Mouse (Mus musculus) kidney, embryonic 15.5 days (tissue): Measurements from ENCODE around the gene Eif5b. TPM values are rescaled to one million over a fixed set of nuclear protein-coding genes. Genes with fewer than 3 reads are reported as not detected.
"Not testable (repeated sequence)": the region's sequence is repeated elsewhere in the genome, so short reads cannot be mapped to it uniquely, and the experiment has no call there.

ENCODE experiments used
- ATAC-seq: fragments of 200-750 bp; cut with Nextera tagmentation; replicated peaks from 2 replicates; pipeline ENCODE4 v1.8.0; 2017; ENCODE audit warnings: moderate TSS enrichment; ENCODE audit not compliant: low FRiP score
- H3K27ac ChIP-seq: fragments of 300-500 bp; sonication (generic); 2 replicates; pipeline ENCODE4 v1.5.1; 2015; ENCODE audit warnings: mild to moderate bottlenecking, inconsistent platforms
- H3K27me3 ChIP-seq: fragments of 300-500 bp; sonication (generic); 2 replicates; pipeline ENCODE4 v1.6.1; 2015; ENCODE audit warnings: inconsistent platforms
- H3K36me3 ChIP-seq: fragments of 300-500 bp; sonication (generic); 2 replicates; pipeline ENCODE4 v1.6.1; 2015; ENCODE audit warnings: inconsistent platforms
- H3K4me1 ChIP-seq: fragments of 300-500 bp; sonication (generic); 2 replicates; pipeline ENCODE4 v1.6.1; 2015; ENCODE audit warnings: inconsistent platforms
- H3K4me2 ChIP-seq: fragments of 300-500 bp; sonication (generic); 2 replicates; pipeline ENCODE4 v1.6.1; 2015; ENCODE audit warnings: moderate library complexity, mild to moderate bottlenecking, inconsistent platforms
- H3K4me3 ChIP-seq: fragments of 300-500 bp; sonication (generic); replicated peaks from 2 replicates; pipeline ENCODE4 v1.5.1; 2015; ENCODE audit warnings: mild to moderate bottlenecking, inconsistent platforms
- H3K9ac ChIP-seq: fragments of 300-500 bp; sonication (generic); 2 replicates; pipeline ENCODE4 v1.6.1; 2015; ENCODE audit warnings: mild to moderate bottlenecking, inconsistent platforms
- H3K9me3 ChIP-seq: fragments of 300-500 bp; sonication (generic); replicated peaks from 2 replicates; pipeline ENCODE4 v1.6.1; 2016; ENCODE audit warnings: inconsistent platforms
- WGBS: fragments of 180-500 bp; shearing (Covaris S2); methylation state at CpG from one replicate; pipeline ENCODE4 v1.1.7; 2015; ENCODE audit warnings: mixed read lengths; 5-methylcytosine and 5-hydroxymethylcytosine counted together
- polyA plus RNA-seq: library from polyadenylated mRNA; unstranded; fragments of >200 nt; fragmentation: Nextera tagmentation; extraction: Ambion mirVana; gene quantifications from 2 replicates; pipeline ENCODE4 v1.2.1, GENCODE M21; 2015

Eif5b gene
- polyA plus RNA-seq, 1 experiment from 2014 or later = 28.8 TPM

- ATAC-seq = no peak
- Histone ChIP-seq H3K27me3 (no peaks in the 10 kb centered on the region), H3K4me2 (no peak overlapping the region), H3K9ac (no peak overlapping the region), H3K4me1 (no peaks in the 10 kb centered on the region), H3K27ac (no peak overlapping the region), H3K4me3 (no peak overlapping the region), H3K36me3 (no peaks in the 10 kb centered on the region), H3K9me3 (no peaks in the 10 kb centered on the region)
- WGBS = 96% methylated on average over 3 of the region's 3 CpGs
These were observed 14.3 kb downstream of the Eif5b start for GRCm38 (mm10) chr1:38012104-38012503.

DNA sequence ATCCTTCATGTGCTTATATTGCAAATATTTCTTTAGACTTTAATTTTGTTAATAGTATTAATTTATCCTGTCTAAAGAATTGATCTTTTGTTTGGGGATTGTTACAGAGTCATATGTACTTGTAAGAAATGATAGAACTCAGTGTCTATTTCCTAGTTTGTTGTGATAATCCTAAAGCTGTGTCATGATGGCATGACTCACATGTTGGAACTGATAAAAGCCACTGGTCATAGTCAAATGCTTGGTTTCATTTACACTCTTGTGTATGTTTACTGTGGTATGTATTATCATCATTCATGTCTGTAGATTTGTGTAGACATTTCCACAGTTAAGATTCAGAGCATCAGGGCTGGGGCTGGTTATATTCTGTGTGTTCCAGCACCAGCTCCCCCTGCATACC, 14.7 kb downstream of the Eif5b start:
- H3K4me2 ChIP-seq = no peak overlapping the region
- no peak overlapping the region for H3K4me3 ChIP-seq
- no peak overlapping the region for H3K9ac ChIP-seq
- no peak for ATAC-seq
- H3K9me3 ChIP-seq = no peaks in the 10 kb centered on the region
- H3K27me3 ChIP-seq = no peaks in the 10 kb centered on the region
- no peak overlapping the region for H3K27ac ChIP-seq
- H3K36me3 ChIP-seq = no peaks in the 10 kb centered on the region
- no peaks in the 10 kb centered on the region for H3K4me1 ChIP-seq

DNA sequence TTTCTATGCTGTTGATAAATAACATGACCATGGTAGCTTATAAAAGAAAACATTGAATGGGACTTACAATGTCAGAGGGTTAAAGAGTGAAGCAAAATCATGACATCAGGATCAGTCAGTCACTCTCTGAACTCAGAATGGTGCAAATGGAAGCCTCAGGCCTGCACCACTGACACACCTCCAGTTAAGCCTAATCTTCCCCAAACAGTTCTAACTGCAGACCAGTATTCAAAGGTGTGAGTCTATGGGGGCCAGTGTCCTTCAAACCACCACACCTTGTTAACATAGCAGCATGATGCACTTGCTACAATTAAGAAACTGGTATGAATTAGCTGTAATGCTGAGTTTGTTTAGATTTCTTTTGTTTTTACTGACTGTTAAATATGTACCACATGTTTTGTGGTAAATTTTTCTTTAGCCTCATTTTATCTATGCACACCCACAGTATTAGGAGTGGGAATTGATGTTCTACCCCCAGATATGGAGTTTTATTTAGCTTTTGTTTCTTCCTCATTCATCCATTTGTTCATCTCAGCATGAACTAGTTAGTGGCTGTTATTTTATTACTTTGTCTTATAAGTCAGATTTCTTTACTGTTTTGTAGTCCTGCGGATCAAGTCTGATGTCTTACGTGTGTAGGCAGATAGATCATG, 16.9 kb downstream of the Eif5b start:
- Histone ChIP-seq H3K9ac (no peak overlapping the region), H3K4me2 (no peak overlapping the region), H3K27me3 (no peaks in the 10 kb centered on the region), H3K4me3 (no peak overlapping the region), H3K9me3 (no peaks in the 10 kb centered on the region), H3K4me1 (no peaks in the 10 kb centered on the region), H3K36me3 (peaks cover 21% of the 10 kb centered on the region), H3K27ac (no peak overlapping the region)
- 88% methylated on average over 2 of the region's 2 CpGs for WGBS
- no peak for ATAC-seq

- Histone ChIP-seq H3K4me1 (no peaks in the 10 kb centered on the region), H3K27ac (no peak overlapping the region), H3K9me3 (no peaks in the 10 kb centered on the region), H3K9ac (no peak overlapping the region), H3K36me3 (peaks cover 55% of the 10 kb centered on the region), H3K4me3 (no peak overlapping the region), H3K4me2 (no peak overlapping the region), H3K27me3 (no peaks in the 10 kb centered on the region)
- WGBS = 94% methylated on average over 7 of the region's 7 CpGs
- no peak for ATAC-seq
These were observed 29.5 kb downstream of the Eif5b start for GRCm38 (mm10) chr1:38027301-38027700.

GRCm38 (mm10) chr1:38031391-38031790, 33.6 kb downstream of the Eif5b start:
- H3K27ac ChIP-seq = no peak overlapping the region
- 86% methylated on average over 5 of the region's 5 CpGs for WGBS
- peaks cover 65% of the 10 kb centered on the region for H3K36me3 ChIP-seq

GRCm38 (mm10) chr1:38035521-38035920, 37.7 kb downstream of the Eif5b start:
- Histone ChIP-seq H3K27ac (no peak overlapping the region), H3K27me3 (no peaks in the 10 kb centered on the region), H3K4me3 (no peak overlapping the region), H3K4me2 (no peak overlapping the region), H3K4me1 (no peaks in the 10 kb centered on the region), H3K9me3 (no peaks in the 10 kb centered on the region), H3K36me3 (peaks cover 87% of the 10 kb centered on the region), H3K9ac (no peak overlapping the region)
- no peak for ATAC-seq
- 92% methylated on average over 4 of the region's 4 CpGs for WGBS

More at GRCm38 (mm10) chr1:38031391-38031790, 33.6 kb downstream of the Eif5b start:
- no peaks in the 10 kb centered on the region for H3K9me3 ChIP-seq
- no peak for ATAC-seq
- H3K4me1 ChIP-seq = no peaks in the 10 kb centered on the region
- H3K27me3 ChIP-seq = no peaks in the 10 kb centered on the region
- no peak overlapping the region for H3K4me3 ChIP-seq
- H3K4me2 ChIP-seq = no peak overlapping the region
- H3K9ac ChIP-seq = no peak overlapping the region

GRCm38 (mm10) chr1:38037375-38037774, 39.6 kb downstream of the Eif5b start:
- H3K36me3 ChIP-seq = peaks cover 93% of the 10 kb centered on the region
- no peak overlapping the region for H3K4me2 ChIP-seq
- no peak for ATAC-seq
- H3K9me3 ChIP-seq = no peaks in the 10 kb centered on the region
- no peak overlapping the region for H3K9ac ChIP-seq
- no peak overlapping the region for H3K4me3 ChIP-seq
- no peaks in the 10 kb centered on the region for H3K4me1 ChIP-seq
- no peak overlapping the region for H3K27ac ChIP-seq
- H3K27me3 ChIP-seq = no peaks in the 10 kb centered on the region
- 94% methylated on average over 5 of the region's 5 CpGs for WGBS

- ATAC-seq = no peak
- no peaks in the 10 kb centered on the region for H3K27me3 ChIP-seq
- WGBS = 93% methylated on average over 2 of the region's 2 CpGs
- H3K36me3 ChIP-seq = peaks cover 90% of the 10 kb centered on the region
- H3K9me3 ChIP-seq = no peaks in the 10 kb centered on the region
- no peaks in the 10 kb centered on the region for H3K4me1 ChIP-seq
- H3K4me2 ChIP-seq = no peak overlapping the region
- no peak overlapping the region for H3K4me3 ChIP-seq
- H3K9ac ChIP-seq = no peak overlapping the region
- H3K27ac ChIP-seq = no peak overlapping the region
These were observed 41.1 kb downstream of the Eif5b start for GRCm38 (mm10) chr1:38038898-38039297.

DNA sequence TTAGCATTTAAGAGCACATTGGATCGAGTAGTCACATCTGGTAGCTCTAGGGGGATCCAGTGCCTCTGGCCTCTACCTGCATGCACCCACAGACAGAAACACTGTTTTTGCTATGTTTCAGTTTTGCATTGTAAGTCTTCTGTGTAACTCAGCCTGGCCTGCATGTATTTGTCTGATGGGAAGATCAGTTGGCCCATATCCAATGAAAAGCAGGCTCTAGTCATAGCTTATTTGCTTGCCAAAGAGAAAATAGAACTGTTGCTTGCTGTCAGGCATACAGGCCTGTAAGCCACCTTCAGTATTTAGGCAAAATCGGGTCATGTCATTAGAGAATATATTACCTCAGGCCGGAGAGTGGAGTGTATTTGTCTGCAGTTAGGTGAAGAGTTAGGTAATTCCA, 50.3 kb downstream of the Eif5b start:
- Histone ChIP-seq H3K4me1 (no peaks in the 10 kb centered on the region), H3K4me3 (no peak overlapping the region), H3K27ac (no peak overlapping the region), H3K27me3 (no peaks in the 10 kb centered on the region), H3K9me3 (no peaks in the 10 kb centered on the region), H3K4me2 (no peak overlapping the region), H3K9ac (no peak overlapping the region), H3K36me3 (peaks cover 94% of the 10 kb centered on the region)
- 87% methylated on average over 3 of the region's 3 CpGs for WGBS
- ATAC-seq = no peak

DNA sequence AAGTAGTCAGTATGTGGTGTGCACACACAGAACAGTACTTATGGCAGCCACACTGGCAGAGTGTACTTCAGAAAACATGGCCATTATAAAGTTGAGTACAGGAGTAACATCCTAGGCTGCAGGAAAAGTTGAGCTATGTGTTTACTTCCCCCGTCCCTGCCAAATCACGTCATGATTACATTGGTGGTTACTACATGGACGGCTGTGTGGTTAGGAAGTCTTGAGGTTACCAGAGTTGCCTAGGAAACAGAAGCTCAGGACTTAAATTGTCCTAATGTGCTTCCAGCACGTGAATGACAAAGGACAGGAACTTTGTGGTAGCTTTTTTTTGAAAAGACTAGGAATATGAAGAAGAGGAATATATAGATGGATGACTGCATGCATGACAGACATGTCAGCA, 51.8 kb downstream of the Eif5b start:
- Histone ChIP-seq H3K4me1 (no peaks in the 10 kb centered on the region), H3K4me3 (no peak overlapping the region), H3K27me3 (no peaks in the 10 kb centered on the region), H3K9ac (no peak overlapping the region), H3K9me3 (no peaks in the 10 kb centered on the region), H3K4me2 (no peak overlapping the region), H3K36me3 (peaks cover 99% of the 10 kb centered on the region), H3K27ac (no peak overlapping the region)
- ATAC-seq = no peak
- WGBS = 74% methylated on average over 4 of the region's 4 CpGs

- Histone ChIP-seq H3K27ac (no peak overlapping the region), H3K4me2 (no peak overlapping the region), H3K4me1 (no peaks in the 10 kb centered on the region), H3K36me3 (peaks cover 94% of the 10 kb centered on the region), H3K4me3 (no peak overlapping the region), H3K27me3 (no peaks in the 10 kb centered on the region), H3K9me3 (no peaks in the 10 kb centered on the region), H3K9ac (no peak overlapping the region)
- WGBS = 62% methylated on average over 5 of the region's 5 CpGs
- ATAC-seq = no peak
These were observed 57.4 kb downstream of the Eif5b start for GRCm38 (mm10) chr1:38055176-38055575.

DNA sequence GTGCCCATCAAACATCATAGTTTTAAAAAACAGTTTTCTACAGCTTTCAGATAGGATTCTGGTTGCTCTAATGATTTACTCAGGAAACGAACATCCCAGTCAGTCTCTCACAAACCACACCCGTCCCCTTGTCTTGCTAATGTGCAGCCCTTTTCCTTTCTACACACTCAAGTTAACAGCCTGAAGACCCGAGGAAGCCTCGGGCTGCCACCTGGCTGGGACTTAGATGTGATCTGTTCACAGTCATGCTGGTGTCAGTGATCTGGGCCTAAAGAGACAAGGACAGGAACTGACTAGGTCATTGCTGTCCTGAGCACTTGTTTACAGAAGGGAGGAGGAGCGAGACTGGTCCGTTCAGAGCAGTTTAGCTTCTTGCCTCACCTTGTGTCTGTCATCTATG, 60.6 kb downstream of the Eif5b start:
- H3K9ac ChIP-seq = no peak overlapping the region
- ATAC-seq = no peak
- WGBS = 74% methylated on average over 6 of the region's 6 CpGs
- no peaks in the 10 kb centered on the region for H3K4me1 ChIP-seq
- peaks cover 87% of the 10 kb centered on the region for H3K36me3 ChIP-seq
- H3K27me3 ChIP-seq = no peaks in the 10 kb centered on the region
- no peak overlapping the region for H3K4me3 ChIP-seq
- H3K9me3 ChIP-seq = no peaks in the 10 kb centered on the region
- no peak overlapping the region for H3K27ac ChIP-seq
- no peak overlapping the region for H3K4me2 ChIP-seq

- not testable (repeated sequence) for ATAC-seq, H3K4me2 ChIP-seq, H3K27ac ChIP-seq, H3K27me3 ChIP-seq, H3K9ac ChIP-seq, H3K4me1 ChIP-seq, H3K4me3 ChIP-seq, H3K9me3 ChIP-seq
- 90% methylated on average over 2 of the region's 2 CpGs for WGBS
- peaks cover 82% of the 10 kb centered on the region for H3K36me3 ChIP-seq
These were observed 64.3 kb downstream of the Eif5b start for GRCm38 (mm10) chr1:38062156-38062555.
